Mouse (Mus musculus) forebrain, embryonic 12.5 days (tissue): ENCODE data around the gene Marc1. TPM values are rescaled to one million over a fixed set of nuclear protein-coding genes. Genes with fewer than 3 reads are reported as not detected.

Experiments
- ATAC-seq: fragments of 200-750 bp; cut with Nextera tagmentation; 2 replicates; pipeline ENCODE4 v1.8.0; 2017; ENCODE audit warnings: moderate TSS enrichment; ENCODE audit not compliant: low FRiP score
- H3K27ac ChIP-seq: fragments of 300-500 bp; sonication (generic); 2 replicates; pipeline ENCODE4 v1.5.1; 2016; ENCODE audit warnings: mild to moderate bottlenecking
- H3K27me3 ChIP-seq: fragments of 300-500 bp; sonication (generic); 2 replicates; pipeline ENCODE4 v1.6.1; 2016; ENCODE audit warnings: mild to moderate bottlenecking
- H3K36me3 ChIP-seq: fragments of 300-500 bp; sonication (generic); replicated peaks from 2 replicates; pipeline ENCODE4 v1.6.1; 2016; ENCODE audit warnings: mild to moderate bottlenecking
- H3K4me1 ChIP-seq: fragments of 300-500 bp; sonication (generic); 2 replicates; pipeline ENCODE4 v1.6.1; 2016
- H3K4me2 ChIP-seq: fragments of 300-500 bp; sonication (generic); 2 replicates; pipeline ENCODE4 v1.6.1; 2016; ENCODE audit warnings: mild to moderate bottlenecking, moderate library complexity
- H3K4me3 ChIP-seq: fragments of 300-500 bp; sonication (generic); replicated peaks from 2 replicates; pipeline ENCODE4 v1.5.1; 2016; ENCODE audit warnings: mild to moderate bottlenecking
- H3K9ac ChIP-seq: fragments of 300-500 bp; sonication (generic); 2 replicates; pipeline ENCODE4 v1.6.1; 2016; ENCODE audit warnings: mild to moderate bottlenecking
- H3K9me3 ChIP-seq: fragments of 300-500 bp; sonication (generic); 2 replicates; pipeline ENCODE4 v1.6.1; 2016
- WGBS: fragments of 180-500 bp; shearing (Covaris S2); methylation state at CpG from one replicate; pipeline ENCODE4 v1.1.7; 2016; 5-methylcytosine and 5-hydroxymethylcytosine counted together
- microRNA counts: library from miRNA; unstranded; fragments of <30 nt; microRNA quantifications from one replicate; lab custom pipeline; 2017
- microRNA-seq: library from miRNA; unstranded; fragments of <30 nt; microRNA quantifications from one replicate; pipeline ENCODE4, GENCODE M21; 2017
- polyA plus RNA-seq: library from polyadenylated mRNA; unstranded; fragments of >200 nt; fragmentation: Nextera tagmentation; extraction: Ambion mirVana; gene quantifications from 2 replicates; pipeline ENCODE4 v1.2.1, GENCODE M21; 2016

Gene Marc1
- polyA plus RNA-seq, 1 experiment from 2014 or later: 0.11 TPM

- ATAC-seq: no peak
- H3K4me2 ChIP-seq: no peak overlapping the region
These were observed 73.9 kb downstream of the Marc1 start for GRCm38 (mm10) chr1:184737228-184737627.

More at GRCm38 (mm10) chr1:184737228-184737627, 73.9 kb downstream of the Marc1 start:
- WGBS: 22% methylated on average over 2 of the region's 2 CpGs
- H3K4me1 ChIP-seq: peaks cover 5% of the 10 kb centered on the region; the same call in 1 of the 2 replicates
- H3K9me3 ChIP-seq: no peaks in the 10 kb centered on the region
- H3K27ac ChIP-seq: no peak overlapping the region
- peaks cover 81% of the 10 kb centered on the region for H3K27me3 ChIP-seq
- H3K36me3 ChIP-seq: no peaks in the 10 kb centered on the region
- H3K4me3 ChIP-seq: no peak overlapping the region
- H3K9ac ChIP-seq: no peak overlapping the region

MicroRNA genes within 50 kb of the gene (microRNA counts, 519-probe panel; counts per million panel counts)
- microRNA mmu-miR-1981 (lab: Ali Mortazavi, UCI): not detected

Small RNA genes lying within 50 kb of the gene (microRNA-seq; reads per million reads assigned to microRNA genes)
- gene Mir1981: 121 reads per million, percentile 50 among the genes with 10 or more reads in this experiment

Other genes with a start within 250 kb of the Marc1 start
- gene Hlx, start 78.7 kb downstream of the Marc1 start, polyA plus RNA-seq: 2.7 and 3.1 TPM in 2 replicates
- gene Marc2, start 35.1 kb upstream of the Marc1 start, polyA plus RNA-seq: 89.0 and 98.1 TPM in 2 replicates
- 0.74 and 0.91 TPM in 2 replicates for gene C130074G19Rik, start 71.9 kb upstream of the Marc1 start, polyA plus RNA-seq
- gene Mark1, start 188.3 kb upstream of the Marc1 start, polyA plus RNA-seq: 8.2 and 8.4 TPM in 2 replicates